Mouse (Mus musculus): ENCODE data around the gene Antxr1. TPM values are rescaled to one million over a fixed set of nuclear protein-coding genes. Genes with fewer than 3 reads are reported as not detected.

The Antxr1 gene
- polyA plus RNA-seq, 1 experiment from 2014 or later = 3.5 TPM

GRCm38 (mm10) chr6:87284716-87285364, 50.8 kb downstream of the Antxr1 start:
- no peaks in the 10 kb centered on the region for H3K9me3 ChIP-seq
- H3K9ac ChIP-seq = no peak overlapping the region
- H3K4me1 ChIP-seq (replicated peaks) = peaks cover 5% of the 10 kb centered on the region; the same call in 1 of the 2 replicates
- H3K27ac ChIP-seq = no peak overlapping the region
- no peak overlapping the region for H3K4me3 ChIP-seq
- no peak for ATAC-seq (ENCODE audit: low FRiP score)
- no peaks in the 10 kb centered on the region for H3K27me3 ChIP-seq
- H3K36me3 ChIP-seq = 0 out of 2 replicates have a peak, but pooled peaks cover 4% of the 10 kb centered on the region
- no peak overlapping the region for H3K4me2 ChIP-seq
- WGBS = 85% methylated on average over 11 of the region's 11 CpGs

DNA sequence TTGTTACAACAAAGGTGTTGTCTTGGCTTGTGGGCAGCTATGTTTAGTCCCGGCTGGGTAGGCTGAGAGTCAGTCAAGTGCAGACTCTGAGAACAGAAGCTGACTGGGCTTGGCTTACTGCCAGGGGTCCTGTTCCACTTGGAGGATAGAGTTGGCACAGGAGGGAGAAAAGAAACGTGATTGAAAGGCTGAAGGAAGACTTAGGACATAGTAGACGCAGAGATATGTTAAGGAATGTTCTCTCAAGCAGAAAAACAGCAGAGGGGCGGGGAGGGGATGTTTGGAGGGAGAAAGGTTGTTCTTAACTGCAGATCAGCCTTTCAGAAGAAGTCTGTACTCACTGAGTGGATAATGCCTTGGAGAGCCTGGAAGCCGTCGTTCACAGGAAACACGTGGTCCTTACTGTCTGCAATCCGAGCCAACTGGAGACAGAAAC, 53.3 kb downstream of the Antxr1 start:
- 54% methylated on average over 8 of the region's 8 CpGs for WGBS
- ATAC-seq (ENCODE audit: low FRiP score) = no peak

DNA sequence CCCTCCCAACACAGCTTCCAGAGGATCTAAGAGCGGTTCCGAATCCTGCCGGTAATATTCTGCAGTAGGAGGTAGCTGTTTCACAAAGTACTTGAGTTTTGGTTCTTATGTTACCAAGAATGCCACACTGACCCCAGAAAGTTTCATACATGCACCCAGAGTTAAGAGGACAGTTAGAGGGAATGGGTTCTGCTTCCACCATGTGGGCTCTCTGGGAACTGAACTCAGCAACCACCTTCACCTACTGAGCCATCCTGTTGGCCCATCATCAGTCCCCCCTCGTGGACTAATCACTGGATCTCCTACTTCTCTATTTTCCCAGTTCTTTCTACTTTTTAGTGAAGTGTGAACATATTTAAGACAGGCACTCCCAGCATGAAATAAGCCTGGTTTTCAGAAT, 53.9 kb downstream of the Antxr1 start:
- WGBS = 92% methylated on average over 4 of the region's 4 CpGs
- ATAC-seq (ENCODE audit: low FRiP score) = no peak

More for the DNA sequence above, 53.3 kb downstream of the Antxr1 start:
- Histone ChIP-seq H3K27me3 (no peaks in the 10 kb centered on the region), H3K4me3 (no peak overlapping the region), H3K4me1 (replicated peaks) (peaks cover 15% of the 10 kb centered on the region), H3K9me3 (no peaks in the 10 kb centered on the region), H3K9ac (no peak overlapping the region), H3K36me3 (0 out of 2 replicates have a peak, but pooled peaks cover 4% of the 10 kb centered on the region), H3K4me2 (no peak overlapping the region), H3K27ac (no peak overlapping the region)

DNA sequence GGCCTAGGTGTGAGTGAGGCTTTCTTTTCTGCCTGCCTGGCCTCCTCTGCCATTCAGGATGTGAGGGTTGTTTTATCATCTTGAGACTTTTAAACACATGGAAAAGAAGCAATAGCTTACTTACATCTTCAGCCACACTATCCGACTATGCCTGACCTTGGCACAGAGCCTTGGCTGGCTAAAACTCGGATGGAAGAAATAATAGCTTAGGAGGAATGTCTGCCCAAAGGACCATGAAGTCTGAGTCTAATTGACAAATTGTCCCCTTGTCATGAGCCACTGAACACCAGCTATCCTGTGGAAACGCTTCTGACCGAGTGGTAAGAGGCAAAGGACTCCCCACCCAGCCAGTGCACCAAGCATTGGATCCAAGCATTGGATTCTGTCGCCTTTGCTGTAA, 57.5 kb downstream of the Antxr1 start:
- ATAC-seq (ENCODE audit: low FRiP score) = no peak
- peak overlapping the region; percentile 35 for H3K27ac ChIP-seq

More for the DNA sequence above, 53.9 kb downstream of the Antxr1 start:
- Histone ChIP-seq H3K4me3 (no peak overlapping the region), H3K36me3 (0 out of 2 replicates have a peak, but pooled peaks cover 4% of the 10 kb centered on the region), H3K27ac (no peak overlapping the region), H3K9me3 (no peaks in the 10 kb centered on the region), H3K4me2 (no peak overlapping the region), H3K4me1 (replicated peaks) (peaks cover 21% of the 10 kb centered on the region), H3K27me3 (no peaks in the 10 kb centered on the region), H3K9ac (no peak overlapping the region)

DNA sequence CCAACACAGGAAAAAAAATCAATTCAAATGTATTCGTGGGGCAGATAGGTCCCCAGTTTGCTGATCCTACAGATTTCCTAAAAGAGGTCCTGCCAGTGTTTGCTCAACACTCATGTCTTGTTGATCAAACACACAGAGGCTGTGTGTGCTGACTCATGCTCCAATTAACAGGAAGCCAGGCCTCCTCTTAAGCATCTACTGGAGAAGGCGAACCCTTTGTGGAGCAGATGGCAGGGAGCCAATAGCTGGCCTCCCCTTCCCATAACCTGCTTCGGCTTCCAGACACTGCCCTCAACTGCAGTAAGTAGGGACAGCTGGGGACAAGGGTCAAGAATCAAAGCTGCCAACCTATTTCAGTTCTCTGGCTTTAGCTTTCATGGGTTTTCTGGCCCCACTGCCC, 58.1 kb downstream of the Antxr1 start:
- Histone ChIP-seq H3K4me2 (no peak overlapping the region), H3K27ac (no peak overlapping the region; the same call in 1 of the 2 replicates), H3K4me1 (replicated peaks) (peaks cover 25% of the 10 kb centered on the region), H3K4me3 (no peak overlapping the region), H3K9ac (no peak overlapping the region), H3K36me3 (0 out of 2 replicates have a peak, but pooled peaks cover 2% of the 10 kb centered on the region), H3K9me3 (no peaks in the 10 kb centered on the region), H3K27me3 (no peaks in the 10 kb centered on the region)
- 35% methylated on average over 3 of the region's 3 CpGs for WGBS
- no peak for ATAC-seq (ENCODE audit: low FRiP score)

More for the DNA sequence above, 57.5 kb downstream of the Antxr1 start:
- Histone ChIP-seq H3K9me3 (no peaks in the 10 kb centered on the region), H3K4me1 (replicated peaks) (peaks cover 30% of the 10 kb centered on the region), H3K4me2 (no peak overlapping the region), H3K27me3 (no peaks in the 10 kb centered on the region), H3K9ac (no peak overlapping the region), H3K4me3 (no peak overlapping the region), H3K36me3 (0 out of 2 replicates have a peak, but pooled peaks cover 2% of the 10 kb centered on the region)
- 43% methylated on average over 5 of the region's 5 CpGs for WGBS

DNA sequence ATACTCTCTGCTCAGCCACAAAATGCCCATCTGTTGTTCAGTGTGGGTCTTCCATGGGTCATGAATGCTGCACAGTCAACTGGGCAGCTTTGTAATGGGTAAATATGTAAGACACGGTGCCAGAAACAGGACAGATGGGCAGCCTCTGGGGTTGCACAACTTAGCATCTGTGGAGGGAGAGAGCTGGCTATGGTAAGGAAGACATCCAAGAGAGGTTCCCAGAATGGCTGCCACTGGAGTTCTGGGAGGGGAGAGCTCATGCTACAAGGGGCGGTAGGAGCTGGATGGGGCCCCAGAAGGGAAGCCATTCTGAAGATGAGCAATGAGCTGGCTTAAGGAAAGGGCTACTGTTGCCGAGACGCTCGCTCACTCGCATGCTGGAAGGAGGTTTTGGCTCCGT, 58.7 kb downstream of the Antxr1 start:
- 74% methylated on average over 7 of the region's 7 CpGs for WGBS
- Histone ChIP-seq H3K27ac (peak overlapping the region; percentile 58; the same call in 1 of the 2 replicates), H3K27me3 (no peaks in the 10 kb centered on the region), H3K9me3 (no peaks in the 10 kb centered on the region), H3K36me3 (0 out of 2 replicates have a peak, but pooled peaks cover 2% of the 10 kb centered on the region), H3K4me2 (no peak overlapping the region), H3K4me3 (no peak overlapping the region), H3K4me1 (replicated peaks) (peaks cover 25% of the 10 kb centered on the region), H3K9ac (no peak overlapping the region)
- ATAC-seq (ENCODE audit: low FRiP score) = peak; percentile 61; the same call in 1 of the 2 replicates

DNA sequence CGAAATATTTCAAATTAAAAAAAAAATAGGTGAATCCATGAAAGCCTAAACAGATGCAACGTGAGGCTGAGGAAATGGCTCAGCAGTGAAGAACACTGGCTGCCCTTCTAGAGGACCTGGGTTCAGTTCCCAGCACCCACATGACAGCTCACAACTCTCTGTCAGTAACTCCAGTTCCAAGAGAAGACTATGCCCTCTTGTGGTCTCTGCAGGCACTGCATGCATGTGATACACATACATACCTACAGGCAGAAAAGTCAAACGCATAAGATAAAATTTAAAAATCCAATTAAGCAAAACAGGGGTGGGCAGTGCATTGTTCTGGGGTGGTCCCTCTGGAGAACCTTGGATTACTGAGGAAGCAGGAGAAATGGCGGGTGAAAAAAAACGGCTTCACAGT, 60.8 kb downstream of the Antxr1 start:
- H3K36me3 ChIP-seq = 0 out of 2 replicates have a peak, but pooled peaks cover 2% of the 10 kb centered on the region
- 98% methylated on average over 5 of the region's 5 CpGs for WGBS
- no peak overlapping the region for H3K4me2 ChIP-seq
- no peak overlapping the region for H3K27ac ChIP-seq
- no peaks in the 10 kb centered on the region for H3K27me3 ChIP-seq
- no peak overlapping the region for H3K9ac ChIP-seq
- no peak overlapping the region for H3K4me3 ChIP-seq
- H3K4me1 ChIP-seq (replicated peaks) = peaks cover 38% of the 10 kb centered on the region
- no peak for ATAC-seq (ENCODE audit: low FRiP score)
- no peaks in the 10 kb centered on the region for H3K9me3 ChIP-seq

DNA sequence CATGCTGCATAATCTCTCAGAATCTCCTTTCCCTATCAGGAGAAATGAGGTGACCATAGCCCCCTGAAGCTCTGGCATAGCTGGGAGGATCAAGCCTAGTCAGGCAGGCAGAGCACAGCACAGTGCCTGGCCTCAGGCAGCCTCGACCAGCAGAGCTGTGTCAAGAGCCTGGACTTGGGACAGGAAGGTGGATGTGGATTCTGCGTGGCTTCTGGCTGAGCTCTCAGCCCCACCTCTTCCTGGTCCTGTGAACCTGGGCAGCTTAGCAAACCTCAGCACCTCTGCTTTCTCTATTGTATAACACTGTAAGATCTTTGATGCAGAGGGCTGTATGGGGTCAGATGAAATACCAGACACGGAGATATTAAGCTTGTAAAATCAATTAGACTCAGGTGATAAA, 61.8 kb downstream of the Antxr1 start:
- no peak overlapping the region for H3K4me2 ChIP-seq
- H3K27me3 ChIP-seq = no peaks in the 10 kb centered on the region
- no peak overlapping the region for H3K9ac ChIP-seq
- H3K36me3 ChIP-seq = 0 out of 2 replicates have a peak, but pooled peaks cover 2% of the 10 kb centered on the region
- WGBS = 88% methylated on average over 3 of the region's 3 CpGs
- H3K4me1 ChIP-seq (replicated peaks) = peaks cover 38% of the 10 kb centered on the region
- ATAC-seq (ENCODE audit: low FRiP score) = no peak
- H3K27ac ChIP-seq = no peak overlapping the region
- no peaks in the 10 kb centered on the region for H3K9me3 ChIP-seq
- no peak overlapping the region for H3K4me3 ChIP-seq

DNA sequence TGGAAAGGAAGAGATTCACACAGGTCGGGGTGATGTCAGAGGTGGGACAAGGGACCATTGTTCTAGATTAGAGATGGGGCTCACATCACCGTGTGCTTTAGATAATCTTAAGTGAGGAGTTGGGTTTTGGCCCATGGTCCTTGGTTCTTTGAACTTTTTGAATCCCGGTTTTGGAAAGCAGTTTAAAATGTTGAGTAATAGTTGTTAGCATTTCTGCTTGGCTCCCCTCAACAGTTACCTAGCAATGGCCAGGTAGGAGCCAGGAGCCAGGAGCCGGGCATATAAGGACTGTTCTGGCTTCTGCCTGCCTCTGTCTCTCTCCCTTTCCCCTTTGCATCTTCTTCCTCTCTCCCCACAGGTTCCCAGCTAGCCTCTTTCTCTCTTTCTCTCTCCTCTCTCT, 62.5 kb downstream of the Antxr1 start:
- Histone ChIP-seq H3K4me1 (replicated peaks) (peaks cover 35% of the 10 kb centered on the region), H3K9ac (no peak overlapping the region), H3K4me3 (no peak overlapping the region), H3K9me3 (no peaks in the 10 kb centered on the region), H3K4me2 (no peak overlapping the region), H3K27ac (no peak overlapping the region), H3K36me3 (0 out of 2 replicates have a peak, but pooled peaks cover 2% of the 10 kb centered on the region), H3K27me3 (no peaks in the 10 kb centered on the region)
- ATAC-seq (ENCODE audit: low FRiP score) = no peak
- 82% methylated on average over 4 of the region's 4 CpGs for WGBS

DNA sequence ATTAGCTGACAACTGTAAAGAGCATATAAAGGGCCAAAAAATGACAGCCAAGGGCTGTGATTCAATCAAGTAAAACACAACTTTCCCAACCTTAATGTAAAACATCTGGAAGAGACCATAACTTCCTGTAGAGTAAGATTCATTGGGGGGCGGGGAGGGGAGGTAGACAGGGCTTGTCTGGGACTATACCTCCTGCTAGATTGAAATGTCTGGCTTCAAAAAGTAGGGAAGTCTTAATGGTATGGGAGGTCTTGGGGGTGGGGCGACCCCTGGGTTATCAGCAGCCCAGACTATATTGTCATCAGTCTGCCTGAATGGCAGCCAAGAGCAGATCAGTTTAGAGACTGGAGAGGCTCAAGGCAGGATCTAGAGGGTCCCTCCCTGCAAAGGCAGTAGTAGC, 63.4 kb downstream of the Antxr1 start:
- Histone ChIP-seq H3K9ac (no peak overlapping the region), H3K4me1 (replicated peaks) (peaks cover 26% of the 10 kb centered on the region), H3K27me3 (no peaks in the 10 kb centered on the region), H3K9me3 (no peaks in the 10 kb centered on the region), H3K27ac (no peak overlapping the region), H3K36me3 (0 out of 2 replicates have a peak, but pooled peaks cover 2% of the 10 kb centered on the region), H3K4me3 (no peak overlapping the region), H3K4me2 (no peak overlapping the region)
- 90% methylated on average over 2 of the region's 2 CpGs for WGBS
- ATAC-seq (ENCODE audit: low FRiP score) = no peak

DNA sequence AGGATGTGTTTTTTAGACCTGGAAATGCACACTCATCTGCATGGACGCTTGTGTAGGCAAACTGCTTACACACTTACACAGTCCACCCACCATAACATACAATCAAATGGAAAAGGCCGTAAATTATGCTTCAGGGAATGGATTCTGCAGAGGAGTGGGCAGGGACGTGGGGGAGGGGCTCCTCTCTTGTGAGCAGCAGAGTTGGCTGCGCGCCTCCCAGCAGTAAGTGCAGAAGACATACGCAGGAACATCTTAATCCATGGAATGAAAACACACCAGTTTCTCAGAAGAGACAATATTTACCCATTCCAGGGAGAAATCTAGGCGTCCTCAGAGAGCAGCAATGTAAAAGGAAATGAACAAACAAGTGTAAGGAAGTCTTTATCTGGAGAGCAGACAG, 65.2 kb downstream of the Antxr1 start:
- 0 out of 2 replicates have a peak overlapping the region, but pooled peaks have one; percentile 23 for H3K27ac ChIP-seq

GRCm38 (mm10) chr6:87269950-87270349, 65.7 kb downstream of the Antxr1 start:
- 87% methylated on average over 7 of the region's 7 CpGs for WGBS
- no peak overlapping the region for H3K27ac ChIP-seq

More for the DNA sequence above, 65.2 kb downstream of the Antxr1 start:
- Histone ChIP-seq H3K4me3 (no peak overlapping the region), H3K36me3 (0 out of 2 replicates have a peak, but pooled peaks cover 2% of the 10 kb centered on the region), H3K27me3 (no peaks in the 10 kb centered on the region), H3K9ac (no peak overlapping the region), H3K4me2 (no peak overlapping the region), H3K9me3 (no peaks in the 10 kb centered on the region), H3K4me1 (replicated peaks) (peaks cover 12% of the 10 kb centered on the region)
- no peak for ATAC-seq (ENCODE audit: low FRiP score)
- WGBS = 37% methylated on average over 7 of the region's 7 CpGs

GRCm38 (mm10) chr6:87262666-87263065, 73.0 kb downstream of the Antxr1 start:
- Histone ChIP-seq H3K9ac (no peak overlapping the region), H3K4me1 (replicated peaks) (peaks cover 13% of the 10 kb centered on the region), H3K9me3 (no peaks in the 10 kb centered on the region), H3K27me3 (no peaks in the 10 kb centered on the region), H3K4me2 (no peak overlapping the region), H3K4me3 (no peak overlapping the region), H3K36me3 (no peaks in the 10 kb centered on the region), H3K27ac (no peak overlapping the region)
- ATAC-seq (ENCODE audit: low FRiP score) = no peak
- WGBS = 44% methylated on average over 2 of the region's 2 CpGs

More at GRCm38 (mm10) chr6:87269950-87270349, 65.7 kb downstream of the Antxr1 start:
- no peaks in the 10 kb centered on the region for H3K27me3 ChIP-seq
- H3K9me3 ChIP-seq = no peaks in the 10 kb centered on the region
- H3K4me2 ChIP-seq = no peak overlapping the region
- no peak overlapping the region for H3K4me3 ChIP-seq
- peaks cover 12% of the 10 kb centered on the region for H3K4me1 ChIP-seq (replicated peaks)
- no peak for ATAC-seq (ENCODE audit: low FRiP score)
- 0 out of 2 replicates have a peak, but pooled peaks cover 2% of the 10 kb centered on the region for H3K36me3 ChIP-seq
- no peak overlapping the region for H3K9ac ChIP-seq

All from hindbrain, embryonic 13.5 days (tissue).